Mouse (Mus musculus): ENCODE measurements around the gene Prss32.

GRCm38 (mm10) chr17:23867756-23868155, 24.1 kb downstream of the Prss32 start, which contains the start of gene Prss21:
- TF ChIP-seq CTCF (IDR thresholded peaks at IDR 0.05; ENCODE audit: low read depth): no peak
- TF ChIP-seq EP300 (optimal IDR thresholded peaks at IDR 0.05): no peak

Measured in stomach, postnatal 0 days (tissue).